Mouse (Mus musculus) bone marrow, adult 2 months (tissue): ENCODE data around the gene Bhlha9.

Experiments
- CTCF ChIP-seq: fragments of 200-500 bp; IDR thresholded peaks from 2 replicates; pipeline ENCODE4 v1.5.1; 2011; ENCODE audit warnings: low read length, control low read depth; ENCODE audit not compliant: control insufficient read depth, insufficient read depth
- POLR2A ChIP-seq: fragments of 200-500 bp; IDR thresholded peaks from 2 replicates; pipeline ENCODE4 v1.6.1; 2011; ENCODE audit warnings: low read depth, mild to moderate bottlenecking, control low read depth, low read length, borderline replicate concordance; ENCODE audit not compliant: control insufficient read depth

DNA sequence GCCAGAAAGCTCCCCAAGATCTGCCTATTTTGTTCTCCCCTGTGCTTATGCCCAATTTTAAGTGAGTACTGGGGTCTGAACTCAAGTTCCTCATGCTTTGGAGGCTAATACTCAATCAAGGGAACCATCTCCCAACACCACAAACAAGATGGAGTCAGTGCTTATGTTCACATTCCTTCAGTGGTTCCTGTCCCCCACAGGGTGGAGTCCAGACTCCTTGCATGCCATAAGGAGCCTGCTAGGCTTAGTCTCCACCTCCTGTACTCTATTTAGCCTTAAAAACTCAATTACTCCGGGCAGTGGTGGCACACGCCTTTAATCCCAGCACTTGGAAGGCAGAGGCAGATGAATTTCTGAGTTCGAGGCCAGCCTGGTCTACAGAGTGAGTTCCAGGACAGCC is 47.4 kb upstream of the Bhlha9 start:
- TF ChIP-seq CTCF (no peak), POLR2A (no peak)
